Mouse (Mus musculus) embryonic facial prominence, embryonic 12.5 days (tissue): ENCODE data around the gene Phlda3. TPM values are rescaled to one million over a fixed set of nuclear protein-coding genes. Genes with fewer than 3 reads are reported as not detected.
A peak's percentile ranks its signal among the peaks of the same experiment; 100 is the strongest.

ENCODE experiments used
- ATAC-seq: fragments of 200-750 bp; cut with Nextera tagmentation; 2 replicates; pipeline ENCODE4 v1.8.0; 2017; ENCODE audit not compliant: insufficient number of reproducible peaks, insufficient read depth, low FRiP score, low TSS enrichment
- H3K27ac ChIP-seq: fragments of 300-500 bp; sonication (generic); 2 replicates; pipeline ENCODE4 v1.5.1; 2016; ENCODE audit warnings: mild to moderate bottlenecking
- H3K27me3 ChIP-seq: fragments of 300-500 bp; sonication (generic); 2 replicates; pipeline ENCODE4 v1.6.1; 2016; ENCODE audit warnings: mild to moderate bottlenecking, moderate library complexity
- H3K36me3 ChIP-seq: fragments of 300-500 bp; sonication (generic); 2 replicates; pipeline ENCODE4 v1.6.1; 2016; ENCODE audit warnings: mild to moderate bottlenecking
- H3K4me1 ChIP-seq: fragments of 300-500 bp; sonication (generic); 2 replicates; pipeline ENCODE4 v1.6.1; 2016
- H3K4me2 ChIP-seq: fragments of 300-500 bp; sonication (generic); replicated peaks from 2 replicates; pipeline ENCODE4 v1.6.1; 2016; ENCODE audit warnings: mild to moderate bottlenecking, moderate library complexity
- H3K4me3 ChIP-seq: fragments of 300-500 bp; sonication (generic); 2 replicates; pipeline ENCODE4 v1.5.1; 2016; ENCODE audit warnings: mild to moderate bottlenecking
- H3K9ac ChIP-seq: fragments of 300-500 bp; sonication (generic); 2 replicates; pipeline ENCODE4 v1.6.1; 2016; ENCODE audit warnings: mild to moderate bottlenecking, moderate library complexity
- H3K9me3 ChIP-seq: fragments of 300-500 bp; sonication (generic); 2 replicates; pipeline ENCODE4 v1.6.1; 2016; ENCODE audit warnings: mild to moderate bottlenecking, moderate library complexity
- WGBS: fragments of 180-500 bp; shearing (Covaris S2); methylation state at CpG from one replicate; pipeline ENCODE4 v1.1.7; 2016; 5-methylcytosine and 5-hydroxymethylcytosine counted together
- polyA plus RNA-seq: library from polyadenylated mRNA; unstranded; fragments of >200 nt; fragmentation: Nextera tagmentation; extraction: Ambion mirVana; gene quantifications from 2 replicates; pipeline ENCODE4 v1.2.1, GENCODE M21; 2016

Gene Phlda3
- polyA plus RNA-seq, 1 experiment from 2014 or later = 52.8 TPM

GRCm38 (mm10) chr1:135777046-135777445 lies 11.1 kb downstream of the Phlda3 start:
- Histone ChIP-seq H3K9me3 (no peaks in the 10 kb centered on the region), H3K4me1 (peaks cover 18% of the 10 kb centered on the region), H3K4me3 (no peak overlapping the region), H3K9ac (no peak overlapping the region), H3K27me3 (no peaks in the 10 kb centered on the region; the same call in 1 of the 2 replicates), H3K36me3 (no peaks in the 10 kb centered on the region), H3K27ac (no peak overlapping the region), H3K4me2 (no peak overlapping the region)
- ATAC-seq = no peak
- WGBS = 91% methylated on average over 1 of the region's 1 CpGs

GRCm38 (mm10) chr1:135778780-135779535 lies 13.0 kb downstream of the Phlda3 start, which contains the start of gene Tnni1:
Gene Tnni1, plus strand, starts transcription at chr1:135779434.
- peaks cover 18% of the 10 kb centered on the region for H3K4me1 ChIP-seq
- peak; percentile 48; the same call in 1 of the 2 replicates for ATAC-seq
- H3K27me3 ChIP-seq = no peaks in the 10 kb centered on the region; the same call in 1 of the 2 replicates
- peak within 1 kb of the TSS; percentile 24; the same call in 1 of the 2 replicates for H3K4me2 ChIP-seq
- 20% methylated on average over 22 of the region's 22 CpGs for WGBS
- no peaks in the 10 kb centered on the region for H3K36me3 ChIP-seq
- peak within 1 kb of the TSS; percentile 72 for H3K27ac ChIP-seq
- peak within 1 kb of the TSS; percentile 27; the same call in 1 of the 2 replicates for H3K9ac ChIP-seq
- no peak within 1 kb of the TSS for H3K4me3 ChIP-seq
- no peaks in the 10 kb centered on the region for H3K9me3 ChIP-seq

- H3K27ac ChIP-seq = no peak overlapping the region
Measured at GRCm38 (mm10) chr1:135780649-135781048, 14.7 kb downstream of the Phlda3 start.

GRCm38 (mm10) chr1:135781220-135781619 lies 15.3 kb downstream of the Phlda3 start:
- no peak for ATAC-seq
- H3K4me2 ChIP-seq = no peak overlapping the region
- 9% methylated on average over 13 of the region's 13 CpGs for WGBS
- peaks cover 18% of the 10 kb centered on the region for H3K4me1 ChIP-seq
- H3K9me3 ChIP-seq = no peaks in the 10 kb centered on the region
- no peaks in the 10 kb centered on the region; the same call in 1 of the 2 replicates for H3K27me3 ChIP-seq
- no peak overlapping the region for H3K4me3 ChIP-seq
- peak overlapping the region; percentile 25; the same call in 1 of the 2 replicates for H3K9ac ChIP-seq
- H3K27ac ChIP-seq = no peak overlapping the region
- no peaks in the 10 kb centered on the region for H3K36me3 ChIP-seq

More at GRCm38 (mm10) chr1:135780649-135781048, 14.7 kb downstream of the Phlda3 start:
- H3K4me2 ChIP-seq = no peak overlapping the region
- ATAC-seq = no peak
- WGBS = 34% methylated on average over 4 of the region's 4 CpGs
- peaks cover 18% of the 10 kb centered on the region for H3K4me1 ChIP-seq
- H3K4me3 ChIP-seq = no peak overlapping the region
- no peaks in the 10 kb centered on the region for H3K9me3 ChIP-seq
- peak overlapping the region; percentile 25; the same call in 1 of the 2 replicates for H3K9ac ChIP-seq
- no peaks in the 10 kb centered on the region for H3K36me3 ChIP-seq
- no peaks in the 10 kb centered on the region; the same call in 1 of the 2 replicates for H3K27me3 ChIP-seq

- H3K36me3 ChIP-seq = no peaks in the 10 kb centered on the region
- WGBS = 43% methylated on average over 10 of the region's 10 CpGs
- no peak overlapping the region for H3K27ac ChIP-seq
- H3K27me3 ChIP-seq = no peaks in the 10 kb centered on the region
- no peak overlapping the region for H3K9ac ChIP-seq
- H3K4me1 ChIP-seq = peaks cover 15% of the 10 kb centered on the region
- no peak overlapping the region for H3K4me2 ChIP-seq
- no peaks in the 10 kb centered on the region for H3K9me3 ChIP-seq
- no peak for ATAC-seq
- no peak overlapping the region for H3K4me3 ChIP-seq
Measured at GRCm38 (mm10) chr1:135782816-135783215, 16.9 kb downstream of the Phlda3 start.

GRCm38 (mm10) chr1:135787799-135788198 lies 21.9 kb downstream of the Phlda3 start:
- H3K27me3 ChIP-seq = no peaks in the 10 kb centered on the region
- H3K9me3 ChIP-seq = no peaks in the 10 kb centered on the region
- no peaks in the 10 kb centered on the region for H3K36me3 ChIP-seq
- no peak overlapping the region for H3K4me3 ChIP-seq
- ATAC-seq = no peak
- no peak overlapping the region for H3K9ac ChIP-seq
- 41% methylated on average over 3 of the region's 3 CpGs for WGBS
- H3K4me1 ChIP-seq = no peaks in the 10 kb centered on the region
- no peak overlapping the region for H3K27ac ChIP-seq
- no peak overlapping the region for H3K4me2 ChIP-seq

GRCm38 (mm10) chr1:135788708-135789107 lies 22.8 kb downstream of the Phlda3 start:
- 51% methylated on average over 10 of the region's 10 CpGs for WGBS

GRCm38 (mm10) chr1:135789815-135790214 lies 23.9 kb downstream of the Phlda3 start:
- Histone ChIP-seq H3K9ac (no peak overlapping the region), H3K4me3 (no peak overlapping the region), H3K9me3 (no peaks in the 10 kb centered on the region), H3K4me1 (peaks cover 17% of the 10 kb centered on the region), H3K36me3 (no peaks in the 10 kb centered on the region), H3K27me3 (0 out of 2 replicates have a peak, but pooled peaks cover 11% of the 10 kb centered on the region), H3K27ac (no peak overlapping the region), H3K4me2 (no peak overlapping the region)
- WGBS = 11% methylated on average over 5 of the region's 5 CpGs
- no peak for ATAC-seq

More at GRCm38 (mm10) chr1:135788708-135789107, 22.8 kb downstream of the Phlda3 start:
- Histone ChIP-seq H3K4me2 (no peak overlapping the region), H3K9me3 (no peaks in the 10 kb centered on the region), H3K27me3 (0 out of 2 replicates have a peak, but pooled peaks cover 6% of the 10 kb centered on the region), H3K36me3 (no peaks in the 10 kb centered on the region), H3K9ac (no peak overlapping the region), H3K4me1 (peaks cover 6% of the 10 kb centered on the region; the same call in 1 of the 2 replicates), H3K27ac (no peak overlapping the region), H3K4me3 (no peak overlapping the region)
- ATAC-seq = no peak

- H3K27me3 ChIP-seq = 0 out of 2 replicates have a peak, but pooled peaks cover 11% of the 10 kb centered on the region
- no peaks in the 10 kb centered on the region for H3K9me3 ChIP-seq
- no peaks in the 10 kb centered on the region for H3K36me3 ChIP-seq
- H3K27ac ChIP-seq = no peak overlapping the region
- 60% methylated on average over 13 of the region's 13 CpGs for WGBS
- peaks cover 18% of the 10 kb centered on the region for H3K4me1 ChIP-seq
- H3K9ac ChIP-seq = no peak overlapping the region
- ATAC-seq = no peak
- no peak overlapping the region for H3K4me3 ChIP-seq
- H3K4me2 ChIP-seq = no peak overlapping the region
Measured at GRCm38 (mm10) chr1:135792143-135792939, 26.4 kb downstream of the Phlda3 start.

- Histone ChIP-seq H3K9me3 (no peaks in the 10 kb centered on the region), H3K4me1 (peaks cover 18% of the 10 kb centered on the region), H3K4me2 (peak overlapping the region; percentile 43), H3K27ac (peak overlapping the region; percentile 42), H3K9ac (no peak overlapping the region), H3K27me3 (0 out of 2 replicates have a peak, but pooled peaks cover 11% of the 10 kb centered on the region), H3K36me3 (no peaks in the 10 kb centered on the region), H3K4me3 (peak overlapping the region; percentile 22; the same call in 1 of the 2 replicates)
- 0 out of 2 replicates have a peak, but pooled peaks have one; percentile 16 for ATAC-seq
- WGBS = 14% methylated on average over 27 of the region's 27 CpGs
Measured at GRCm38 (mm10) chr1:135793370-135794215, 27.7 kb downstream of the Phlda3 start.
